Mouse (Mus musculus) neural tube, embryonic 15.5 days (tissue): ENCODE data around the gene Stat1. TPM values are rescaled to one million over a fixed set of nuclear protein-coding genes. Genes with fewer than 3 reads are reported as not detected.

Source experiments
- ATAC-seq: fragments of 200-750 bp; cut with Nextera tagmentation; 2 replicates; pipeline ENCODE4 v1.8.0; 2017; ENCODE audit warnings: mild to moderate bottlenecking, moderate TSS enrichment, moderate library complexity; ENCODE audit not compliant: low FRiP score
- H3K27ac ChIP-seq: fragments of 300-500 bp; sonication (generic); replicated peaks from 2 replicates; pipeline ENCODE4 v1.5.1; 2015; ENCODE audit warnings: mild to moderate bottlenecking, inconsistent platforms
- H3K27me3 ChIP-seq: fragments of 300-500 bp; sonication (generic); replicated peaks from 2 replicates; pipeline ENCODE4 v1.6.1; 2015; ENCODE audit warnings: inconsistent platforms
- H3K36me3 ChIP-seq: fragments of 300-500 bp; sonication (generic); 2 replicates; pipeline ENCODE4 v1.6.1; 2015; ENCODE audit warnings: inconsistent platforms
- H3K4me1 ChIP-seq: fragments of 300-500 bp; sonication (generic); 2 replicates; pipeline ENCODE4 v1.6.1; 2015; ENCODE audit warnings: inconsistent platforms
- H3K4me2 ChIP-seq: fragments of 300-500 bp; sonication (generic); 2 replicates; pipeline ENCODE4 v1.6.1; 2015; ENCODE audit warnings: inconsistent platforms, mild to moderate bottlenecking, moderate library complexity
- H3K4me3 ChIP-seq: fragments of 300-500 bp; sonication (generic); replicated peaks from 2 replicates; pipeline ENCODE4 v1.5.1; 2015; ENCODE audit warnings: mild to moderate bottlenecking, inconsistent platforms
- H3K9ac ChIP-seq: fragments of 300-500 bp; sonication (generic); replicated peaks from 2 replicates; pipeline ENCODE4 v1.6.1; 2015; ENCODE audit warnings: mild to moderate bottlenecking, inconsistent platforms
- H3K9me3 ChIP-seq: fragments of 300-500 bp; sonication (generic); replicated peaks from 2 replicates; pipeline ENCODE4 v1.6.1; 2016; ENCODE audit warnings: inconsistent platforms
- WGBS: fragments of 180-500 bp; shearing (Covaris S2); methylation state at CpG from one replicate; pipeline ENCODE4 v1.1.7; 2015; ENCODE audit warnings: mixed read lengths; 5-methylcytosine and 5-hydroxymethylcytosine counted together
- polyA plus RNA-seq: library from polyadenylated mRNA; unstranded; fragments of >200 nt; fragmentation: Nextera tagmentation; extraction: Ambion mirVana; gene quantifications from 2 replicates; pipeline ENCODE4 v1.2.1, GENCODE M21; 2015

Stat1 gene
- polyA plus RNA-seq, 1 experiment from 2014 or later, result 16.6 TPM

- Histone ChIP-seq H3K9me3 (no peaks in the 10 kb centered on the region), H3K36me3 (peaks cover 8% of the 10 kb centered on the region; the same call in 1 of the 2 replicates), H3K4me1 (no peaks in the 10 kb centered on the region), H3K27ac (no peak overlapping the region), H3K9ac (no peak overlapping the region), H3K4me3 (no peak overlapping the region), H3K27me3 (no peaks in the 10 kb centered on the region), H3K4me2 (no peak overlapping the region)
- whole genome bisulfite sequencing, result 58% methylated on average over 16 of the region's 16 CpGs
- ATAC-seq, result no peak
Observed at GRCm38 (mm10) chr1:52137292-52137691, 18.1 kb downstream of the Stat1 start.

DNA sequence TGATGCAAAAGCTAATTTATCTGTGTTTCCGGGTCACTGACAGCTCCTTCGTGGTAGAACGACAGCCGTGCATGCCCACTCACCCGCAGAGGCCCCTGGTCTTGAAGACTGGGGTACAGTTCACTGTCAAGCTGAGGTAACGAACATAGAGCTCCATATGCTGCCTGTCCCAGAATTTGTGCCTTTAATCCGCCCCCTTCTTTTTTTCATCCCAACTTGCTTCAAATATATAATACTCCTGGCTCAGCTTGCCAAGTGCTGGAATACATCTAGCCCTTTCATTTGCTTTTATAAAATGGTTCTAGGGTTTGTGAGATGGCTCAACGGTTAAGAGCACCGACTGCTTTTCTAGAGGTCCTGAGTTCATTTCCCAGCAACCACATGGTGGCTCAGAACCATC, 21.3 kb downstream of the Stat1 start:
- no peaks in the 10 kb centered on the region for H3K27me3 ChIP-seq
- no peak overlapping the region for H3K9ac ChIP-seq
- peaks cover 8% of the 10 kb centered on the region; the same call in 1 of the 2 replicates for H3K36me3 ChIP-seq
- H3K4me3 ChIP-seq, result no peak overlapping the region
- no peak for ATAC-seq
- no peak overlapping the region for H3K4me2 ChIP-seq
- no peaks in the 10 kb centered on the region for H3K9me3 ChIP-seq
- H3K4me1 ChIP-seq, result no peaks in the 10 kb centered on the region
- WGBS, result 85% methylated on average over 9 of the region's 9 CpGs
- no peak overlapping the region for H3K27ac ChIP-seq

DNA sequence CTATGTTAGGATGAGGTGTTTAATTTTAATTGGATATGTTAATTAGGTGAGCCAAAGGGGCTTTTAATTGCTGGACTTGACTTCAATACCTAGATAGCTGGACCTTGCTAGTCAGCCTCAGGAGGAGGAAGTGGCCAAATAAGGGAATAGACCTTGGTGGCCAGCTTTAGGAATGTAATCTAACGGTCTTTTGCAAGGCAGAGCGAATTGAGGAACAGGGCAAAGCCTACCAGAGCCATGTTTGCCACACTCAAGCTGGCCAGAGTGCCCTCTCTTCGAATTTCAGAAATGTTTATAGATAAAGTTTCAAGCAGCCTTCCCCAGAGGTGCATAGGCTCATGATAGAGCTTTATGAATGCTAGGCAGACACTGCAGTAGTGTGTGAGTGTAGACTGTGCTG, 22.2 kb downstream of the Stat1 start:
- H3K27me3 ChIP-seq, result no peaks in the 10 kb centered on the region
- H3K27ac ChIP-seq, result no peak overlapping the region
- no peaks in the 10 kb centered on the region for H3K4me1 ChIP-seq
- H3K36me3 ChIP-seq, result 0 out of 2 replicates have a peak, but pooled peaks cover 8% of the 10 kb centered on the region
- no peak overlapping the region for H3K4me2 ChIP-seq
- H3K4me3 ChIP-seq, result no peak overlapping the region
- no peak overlapping the region for H3K9ac ChIP-seq
- H3K9me3 ChIP-seq, result no peaks in the 10 kb centered on the region
- WGBS, result 72% methylated on average over 3 of the region's 3 CpGs
- no peak for ATAC-seq

DNA sequence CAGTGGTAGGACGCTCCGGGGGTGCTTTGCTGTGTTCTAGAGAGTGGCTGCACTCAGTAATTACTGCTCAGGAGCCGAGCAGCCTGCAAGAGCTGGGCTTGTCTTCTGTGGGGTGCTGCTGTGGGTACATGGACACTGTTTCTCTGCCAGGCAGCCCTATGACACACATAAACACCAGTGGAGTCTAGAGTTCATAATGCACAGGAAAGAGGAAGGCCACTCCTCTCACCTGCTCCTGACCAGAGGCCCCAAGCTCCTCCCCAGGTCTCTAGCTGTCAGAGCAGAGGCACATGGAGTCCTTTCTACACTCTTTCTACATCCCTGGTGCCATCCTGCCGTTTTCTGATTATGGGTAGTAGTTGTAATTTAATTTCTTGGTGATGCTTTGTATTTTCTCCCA, 22.9 kb downstream of the Stat1 start:
- H3K4me3 ChIP-seq, result no peak overlapping the region
- no peaks in the 10 kb centered on the region for H3K4me1 ChIP-seq
- no peak overlapping the region for H3K4me2 ChIP-seq
- ATAC-seq, result no peak
- H3K9me3 ChIP-seq, result no peaks in the 10 kb centered on the region
- no peak overlapping the region for H3K27ac ChIP-seq
- no peaks in the 10 kb centered on the region for H3K27me3 ChIP-seq
- H3K9ac ChIP-seq, result no peak overlapping the region
- H3K36me3 ChIP-seq, result 0 out of 2 replicates have a peak, but pooled peaks cover 8% of the 10 kb centered on the region
- WGBS, result 85% methylated on average over 4 of the region's 4 CpGs

DNA sequence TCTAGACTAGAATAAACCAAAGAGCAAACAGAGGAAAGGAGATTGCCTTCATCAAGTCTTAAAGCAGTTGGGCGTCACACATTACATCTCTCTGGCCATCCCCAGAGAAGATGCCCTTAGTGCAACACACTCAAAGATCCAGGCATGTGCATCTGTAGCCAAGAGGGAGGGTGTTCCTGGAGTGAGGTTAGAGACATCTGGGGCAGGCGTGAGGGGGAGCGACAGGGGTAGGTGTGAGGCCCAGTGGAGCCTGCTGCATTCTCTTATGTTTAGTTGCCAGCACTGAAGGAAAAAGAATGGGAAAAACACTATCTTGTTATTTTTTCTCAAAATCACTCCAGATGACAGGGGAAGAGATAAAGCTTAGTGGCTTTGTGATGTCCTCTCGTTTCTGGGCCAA, 24.0 kb downstream of the Stat1 start:
- no peak for ATAC-seq
- no peak overlapping the region for H3K4me2 ChIP-seq
- 0 out of 2 replicates have a peak, but pooled peaks cover 8% of the 10 kb centered on the region for H3K36me3 ChIP-seq
- peaks cover 4% of the 10 kb centered on the region; the same call in 1 of the 2 replicates for H3K4me1 ChIP-seq
- H3K9ac ChIP-seq, result no peak overlapping the region
- WGBS, result 92% methylated on average over 4 of the region's 4 CpGs
- no peak overlapping the region for H3K4me3 ChIP-seq
- H3K27me3 ChIP-seq, result no peaks in the 10 kb centered on the region
- H3K27ac ChIP-seq, result no peak overlapping the region
- H3K9me3 ChIP-seq, result no peaks in the 10 kb centered on the region

DNA sequence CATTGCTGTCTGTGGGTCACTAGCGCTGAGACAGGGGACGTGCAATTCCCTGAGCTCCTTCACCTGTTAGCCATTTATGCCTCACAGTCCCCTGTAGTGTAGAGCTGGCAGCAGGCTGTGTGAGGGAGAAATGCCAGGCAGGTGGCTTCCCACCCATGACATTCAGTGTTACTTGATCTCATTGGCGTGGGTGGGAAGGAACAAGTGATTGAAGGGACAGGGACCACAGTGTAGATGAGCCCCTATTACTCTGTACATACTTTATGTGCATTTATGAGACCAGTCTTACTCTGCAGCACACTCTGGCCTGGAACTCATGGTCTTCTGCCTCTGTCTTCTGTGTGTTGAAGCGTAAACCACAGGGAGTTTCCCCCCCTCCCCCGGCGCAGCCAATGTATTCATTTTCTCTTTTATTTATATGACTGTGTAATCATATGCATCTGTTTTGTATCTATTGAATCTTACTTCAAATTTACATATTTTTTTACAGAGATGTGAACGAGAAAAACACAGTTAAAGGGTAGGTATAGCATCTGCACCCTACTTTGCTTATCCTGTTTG, 24.4 kb downstream of the Stat1 start:
- Histone ChIP-seq H3K9ac (no peak overlapping the region), H3K4me1 (peaks cover 4% of the 10 kb centered on the region; the same call in 1 of the 2 replicates), H3K9me3 (no peaks in the 10 kb centered on the region), H3K36me3 (0 out of 2 replicates have a peak, but pooled peaks cover 8% of the 10 kb centered on the region), H3K27ac (no peak overlapping the region), H3K4me3 (no peak overlapping the region), H3K4me2 (no peak overlapping the region), H3K27me3 (no peaks in the 10 kb centered on the region)
- 91% methylated on average over 7 of the region's 7 CpGs for WGBS
- ATAC-seq, result no peak

- no peak for ATAC-seq
- H3K27me3 ChIP-seq, result no peaks in the 10 kb centered on the region
- no peak overlapping the region for H3K4me2 ChIP-seq
- no peak overlapping the region for H3K27ac ChIP-seq
- H3K36me3 ChIP-seq, result no peaks in the 10 kb centered on the region
- no peak overlapping the region for H3K4me3 ChIP-seq
- peaks cover 4% of the 10 kb centered on the region; the same call in 1 of the 2 replicates for H3K4me1 ChIP-seq
- H3K9ac ChIP-seq, result no peak overlapping the region
- WGBS, result 87% methylated on average over 10 of the region's 10 CpGs
- no peaks in the 10 kb centered on the region for H3K9me3 ChIP-seq
Observed at GRCm38 (mm10) chr1:52144907-52145306, 25.7 kb downstream of the Stat1 start.

- Histone ChIP-seq H3K4me3 (no peak overlapping the region), H3K9me3 (no peaks in the 10 kb centered on the region), H3K4me1 (peaks cover 4% of the 10 kb centered on the region), H3K4me2 (no peak overlapping the region), H3K27me3 (no peaks in the 10 kb centered on the region), H3K27ac (no peak overlapping the region), H3K9ac (no peak overlapping the region), H3K36me3 (no peaks in the 10 kb centered on the region)
- ATAC-seq, result peak; percentile 77
- WGBS, result 53% methylated on average over 12 of the region's 12 CpGs
Observed at GRCm38 (mm10) chr1:52146214-52146970, 27.2 kb downstream of the Stat1 start.

DNA sequence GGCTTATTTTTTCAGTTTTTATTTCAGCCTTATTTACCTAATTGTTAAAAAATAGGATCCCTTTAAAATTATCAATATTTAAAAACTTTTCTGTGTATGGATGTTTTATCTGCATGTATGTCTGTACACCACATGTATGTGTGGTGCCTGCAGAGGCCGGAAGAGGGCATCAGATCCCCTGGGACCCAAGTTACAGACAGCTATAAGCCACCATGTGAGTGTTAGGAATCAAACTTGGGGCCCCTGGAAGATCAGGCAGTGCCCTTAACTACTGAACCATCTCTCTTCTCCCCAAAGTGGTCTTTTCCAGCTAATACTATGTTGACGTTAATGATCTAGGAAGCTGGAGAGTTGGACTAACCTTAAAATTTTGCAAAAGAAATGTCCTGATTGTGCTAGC, 28.2 kb downstream of the Stat1 start:
- no peaks in the 10 kb centered on the region for H3K9me3 ChIP-seq
- H3K4me3 ChIP-seq, result no peak overlapping the region
- no peaks in the 10 kb centered on the region for H3K27me3 ChIP-seq
- peaks cover 7% of the 10 kb centered on the region for H3K4me1 ChIP-seq
- no peak overlapping the region for H3K27ac ChIP-seq
- 92% methylated on average over 2 of the region's 2 CpGs for WGBS
- no peak overlapping the region for H3K4me2 ChIP-seq
- no peaks in the 10 kb centered on the region for H3K36me3 ChIP-seq
- H3K9ac ChIP-seq, result no peak overlapping the region
- no peak for ATAC-seq

DNA sequence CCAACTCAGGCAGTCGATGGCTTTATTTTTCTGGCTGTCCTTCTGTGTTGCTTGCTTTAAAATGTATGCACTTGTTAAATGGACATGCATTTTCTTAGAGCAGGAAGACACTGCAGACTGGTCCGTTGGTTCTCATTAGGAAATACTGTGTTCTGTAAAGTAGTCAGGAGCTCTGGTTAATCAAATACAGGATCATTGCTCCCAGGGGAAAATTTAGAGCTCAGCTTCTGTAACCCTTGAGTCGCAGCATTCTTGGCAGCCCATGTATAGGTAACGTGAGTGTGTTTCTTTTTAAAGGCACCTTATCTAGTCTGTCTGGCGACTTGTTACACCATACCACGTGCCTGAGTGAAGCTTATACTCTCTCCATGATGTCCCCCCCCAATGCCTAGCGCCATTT, 28.9 kb downstream of the Stat1 start:
- Histone ChIP-seq H3K4me1 (peaks cover 7% of the 10 kb centered on the region), H3K9ac (no peak overlapping the region), H3K9me3 (no peaks in the 10 kb centered on the region), H3K4me3 (no peak overlapping the region), H3K27ac (no peak overlapping the region), H3K27me3 (no peaks in the 10 kb centered on the region), H3K4me2 (no peak overlapping the region), H3K36me3 (no peaks in the 10 kb centered on the region)
- WGBS, result 55% methylated on average over 7 of the region's 7 CpGs
- ATAC-seq, result no peak

DNA sequence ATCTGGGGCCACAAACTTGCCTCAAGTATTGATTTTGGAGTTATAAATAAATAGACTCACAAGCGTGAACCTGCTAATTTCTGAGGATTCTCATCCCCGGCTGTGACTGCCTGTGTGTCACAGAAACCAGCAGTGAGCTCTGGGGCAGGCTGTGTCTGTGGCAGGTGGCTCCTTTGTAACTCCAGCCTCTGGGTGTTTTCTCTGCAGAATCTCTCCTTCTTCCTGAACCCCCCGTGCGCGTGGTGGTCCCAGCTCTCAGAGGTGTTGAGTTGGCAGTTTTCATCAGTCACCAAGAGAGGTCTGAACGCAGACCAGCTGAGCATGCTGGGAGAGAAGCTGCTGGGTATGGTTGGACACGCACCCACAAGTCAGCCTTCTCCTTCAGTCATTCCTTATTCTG, 29.5 kb downstream of the Stat1 start:
- H3K9me3 ChIP-seq, result no peaks in the 10 kb centered on the region
- no peak overlapping the region for H3K27ac ChIP-seq
- 64% methylated on average over 7 of the region's 7 CpGs for WGBS
- H3K4me3 ChIP-seq, result no peak overlapping the region
- no peak overlapping the region for H3K4me2 ChIP-seq
- no peaks in the 10 kb centered on the region for H3K36me3 ChIP-seq
- ATAC-seq, result no peak
- H3K4me1 ChIP-seq, result peaks cover 7% of the 10 kb centered on the region
- no peaks in the 10 kb centered on the region for H3K27me3 ChIP-seq
- H3K9ac ChIP-seq, result no peak overlapping the region

GRCm38 (mm10) chr1:52149934-52150346, 30.7 kb downstream of the Stat1 start:
- no peak for ATAC-seq
- no peaks in the 10 kb centered on the region for H3K27me3 ChIP-seq
- H3K4me1 ChIP-seq, result peaks cover 7% of the 10 kb centered on the region
- H3K4me2 ChIP-seq, result no peak overlapping the region
- WGBS, result 52% methylated on average over 9 of the region's 9 CpGs
- H3K9me3 ChIP-seq, result no peaks in the 10 kb centered on the region
- H3K36me3 ChIP-seq, result no peaks in the 10 kb centered on the region
- H3K4me3 ChIP-seq, result no peak overlapping the region
- H3K27ac ChIP-seq, result no peak overlapping the region
- no peak overlapping the region for H3K9ac ChIP-seq
